Mouse (Mus musculus) embryonic facial prominence, embryonic 11.5 days (tissue): Measurements from ENCODE around the gene Phlpp1. TPM values are rescaled to one million over a fixed set of nuclear protein-coding genes. Genes with fewer than 3 reads are reported as not detected.
"Not testable (repeated sequence)": the region's sequence is repeated elsewhere in the genome, so short reads cannot be mapped to it uniquely, and the experiment has no call there.

Experiments
- ATAC-seq: fragments of 200-750 bp; cut with Nextera tagmentation; replicated peaks from 2 replicates; pipeline ENCODE4 v1.8.0; 2017; ENCODE audit warnings: low read depth; ENCODE audit not compliant: insufficient number of reproducible peaks, low FRiP score, low TSS enrichment
- DNase-seq: peaks from one replicate; pipeline ENCODE4 v3.0.0-alpha.2; 2015; ENCODE audit warnings: low spot score
- H3K27ac ChIP-seq: fragments of 300-500 bp; sonication (generic); replicated peaks from 2 replicates; pipeline ENCODE4 v1.5.1; 2014; ENCODE audit warnings: mild to moderate bottlenecking, low read depth, low read length, control low read depth
- H3K27me3 ChIP-seq: fragments of 300-500 bp; sonication (generic); 2 replicates; pipeline ENCODE4 v1.6.1; 2014; ENCODE audit warnings: mild to moderate bottlenecking, low read length, moderate library complexity, mixed read lengths; ENCODE audit not compliant: control insufficient read depth, insufficient read depth
- H3K36me3 ChIP-seq: fragments of 300-500 bp; sonication (generic); replicated peaks from 2 replicates; pipeline ENCODE4 v1.6.1; 2014; ENCODE audit warnings: low read depth, mild to moderate bottlenecking, low read length, moderate library complexity, mixed read lengths; ENCODE audit not compliant: control insufficient read depth, insufficient read depth
- H3K4me1 ChIP-seq: fragments of 300-500 bp; sonication (generic); 2 replicates; pipeline ENCODE4 v1.6.1; 2014; ENCODE audit warnings: low read length, mixed read lengths; ENCODE audit not compliant: control insufficient read depth, insufficient read depth
- H3K4me2 ChIP-seq: fragments of 300-500 bp; sonication (generic); 2 replicates; pipeline ENCODE4 v1.6.1; 2014; ENCODE audit warnings: low read depth, mild to moderate bottlenecking, control low read depth, low read length, moderate library complexity
- H3K4me3 ChIP-seq: fragments of 300-500 bp; sonication (generic); 2 replicates; pipeline ENCODE4 v1.5.1; 2014; ENCODE audit warnings: low read depth, low read length, control low read depth
- H3K9ac ChIP-seq: fragments of 300-500 bp; sonication (generic); replicated peaks from 2 replicates; pipeline ENCODE4 v1.6.1; 2014; ENCODE audit warnings: mild to moderate bottlenecking, control low read depth, low read length
- H3K9me3 ChIP-seq: fragments of 300-500 bp; sonication (generic); replicated peaks from 2 replicates; pipeline ENCODE4 v1.6.1; 2016; ENCODE audit warnings: mild to moderate bottlenecking, low read length, inconsistent platforms, mixed read lengths; ENCODE audit not compliant: control insufficient read depth
- WGBS: fragments of 180-500 bp; shearing (Covaris S2); extraction: QIAGEN DNeasy Blood & Tissue Kit; methylation state at CpG from one replicate; pipeline ENCODE4 v1.1.7; 2014; 5-methylcytosine and 5-hydroxymethylcytosine counted together
- polyA plus RNA-seq: library from polyadenylated mRNA; unstranded; fragments of >200 nt; fragmentation: Nextera tagmentation; extraction: Ambion mirVana; gene quantifications from 2 replicates; pipeline ENCODE4 v1.2.1, GENCODE M21; 2014

Phlpp1 gene
- polyA plus RNA-seq, 1 experiment from 2014 or later = 3.8 TPM

DNA sequence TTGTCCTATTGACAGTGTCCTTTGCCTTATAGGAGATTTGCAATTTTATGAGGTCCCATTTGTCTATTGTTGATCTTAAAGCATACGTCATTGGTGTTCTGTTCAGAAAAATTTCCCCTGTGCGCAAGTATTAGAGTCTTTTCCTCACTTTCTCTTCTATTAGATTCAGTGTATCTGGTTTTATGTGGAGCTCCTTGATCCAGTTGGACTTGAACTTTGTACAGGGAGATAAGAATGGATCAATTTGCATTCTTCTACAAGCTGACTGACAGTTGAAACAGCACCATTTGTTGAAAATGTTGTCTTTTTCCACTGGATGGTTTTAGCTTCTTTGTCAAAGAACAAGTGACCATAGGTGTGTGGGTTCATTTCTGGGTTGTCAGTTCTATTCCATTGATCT is 140.3 kb downstream of the Phlpp1 start:
- H3K4me2 ChIP-seq, H3K27me3 ChIP-seq, ATAC-seq, H3K27ac ChIP-seq, H3K9ac ChIP-seq, H3K36me3 ChIP-seq, H3K9me3 ChIP-seq, H3K4me1 ChIP-seq, DNase-seq, H3K4me3 ChIP-seq: not testable (repeated sequence)
- WGBS = 89% methylated on average over 2 of the region's 2 CpGs

DNA sequence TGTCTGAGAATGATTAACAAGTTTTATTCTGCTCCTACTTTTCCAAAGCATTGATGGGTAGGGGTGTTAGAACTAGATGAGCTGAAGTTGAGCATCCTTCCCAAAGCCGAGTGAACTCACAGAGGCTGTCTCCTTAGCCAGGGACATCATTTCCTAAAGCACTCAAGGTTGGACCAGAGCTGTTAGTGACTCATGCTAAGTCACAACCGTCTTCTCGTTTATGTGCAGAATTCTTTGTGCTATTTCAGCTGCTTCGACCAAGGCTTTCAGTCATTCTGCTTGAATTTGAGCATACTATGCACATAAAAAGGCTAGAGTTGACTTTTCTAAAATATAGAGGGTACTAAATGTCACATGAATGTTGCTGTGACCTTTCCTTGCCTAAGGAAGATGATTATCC is 142.9 kb downstream of the Phlpp1 start:
- Histone ChIP-seq H3K36me3 (no peaks in the 10 kb centered on the region), H3K27ac (no peak overlapping the region), H3K9ac (no peak overlapping the region), H3K4me3 (no peak overlapping the region), H3K27me3 (no peaks in the 10 kb centered on the region), H3K4me1 (no peaks in the 10 kb centered on the region), H3K4me2 (no peak overlapping the region), H3K9me3 (no peaks in the 10 kb centered on the region)
- ATAC-seq (no peak), DNase-seq (no peak)
- WGBS = 93% methylated on average over 4 of the region's 4 CpGs

DNA sequence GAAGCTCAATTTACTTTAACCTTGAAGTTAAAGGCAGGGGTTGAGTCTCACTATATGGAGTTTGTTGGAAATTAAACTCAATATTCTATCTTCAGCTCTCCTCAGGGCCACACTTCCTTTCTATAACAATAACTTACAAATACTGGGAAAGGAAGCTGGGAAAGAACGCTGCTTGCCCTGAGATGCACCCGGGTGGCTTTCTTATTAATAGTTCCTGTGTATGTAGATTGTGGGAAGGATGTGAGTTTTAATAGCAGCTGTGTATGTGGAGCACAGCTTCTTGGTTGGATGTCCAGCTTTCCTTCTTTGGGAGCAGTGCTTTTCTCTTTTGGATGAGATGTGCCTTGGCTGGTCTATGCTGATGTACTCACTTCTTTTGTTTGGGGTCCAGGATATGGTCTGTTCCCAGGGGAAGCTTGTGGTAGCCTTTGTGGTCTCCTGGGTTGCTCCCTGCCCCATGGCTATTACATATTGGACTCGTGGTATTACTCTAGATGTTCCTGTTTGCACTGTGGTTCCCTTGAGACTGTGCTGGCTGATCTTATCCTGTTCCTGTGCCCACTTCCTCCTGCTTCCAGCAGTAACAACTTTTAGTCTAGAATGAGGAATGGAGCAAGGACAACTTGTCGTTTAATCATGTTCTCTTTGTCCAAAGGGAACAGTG is 145.2 kb downstream of the Phlpp1 start:
- no peak for ATAC-seq
- Histone ChIP-seq H3K4me2 (no peak overlapping the region), H3K4me3 (no peak overlapping the region), H3K27me3 (no peaks in the 10 kb centered on the region), H3K36me3 (no peaks in the 10 kb centered on the region), H3K9me3 (no peaks in the 10 kb centered on the region), H3K4me1 (no peaks in the 10 kb centered on the region), H3K9ac (no peak overlapping the region), H3K27ac (no peak overlapping the region)
- no peak for DNase-seq
- 72% methylated on average over 4 of the region's 4 CpGs for WGBS

DNA sequence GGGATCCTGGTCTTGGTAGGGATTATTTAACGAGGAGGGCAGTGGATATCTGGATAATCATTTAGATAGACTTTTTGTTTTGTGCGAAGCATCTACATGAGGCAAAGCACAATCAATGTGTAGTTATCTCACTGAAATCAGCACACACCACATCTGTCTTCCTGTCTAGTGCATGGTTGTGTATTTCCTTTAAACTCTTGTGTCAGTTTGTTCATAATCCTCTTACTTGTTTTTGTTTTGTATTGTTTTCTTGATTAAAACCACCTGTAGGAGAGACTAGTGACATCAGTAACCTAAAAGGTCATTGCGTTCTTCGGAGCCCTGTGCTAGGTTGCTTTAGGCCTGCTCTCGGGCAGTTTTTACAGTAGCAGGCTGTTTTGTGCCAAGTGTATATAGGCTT is 146.8 kb downstream of the Phlpp1 start:
- H3K4me1 ChIP-seq = no peaks in the 10 kb centered on the region
- no peak for DNase-seq
- H3K4me2 ChIP-seq = no peak overlapping the region
- no peak overlapping the region for H3K9ac ChIP-seq
- WGBS = 74% methylated on average over 5 of the region's 5 CpGs
- H3K36me3 ChIP-seq = no peaks in the 10 kb centered on the region
- ATAC-seq = no peak
- H3K27ac ChIP-seq = no peak overlapping the region
- no peak overlapping the region for H3K4me3 ChIP-seq
- no peaks in the 10 kb centered on the region for H3K9me3 ChIP-seq
- H3K27me3 ChIP-seq = no peaks in the 10 kb centered on the region

DNA sequence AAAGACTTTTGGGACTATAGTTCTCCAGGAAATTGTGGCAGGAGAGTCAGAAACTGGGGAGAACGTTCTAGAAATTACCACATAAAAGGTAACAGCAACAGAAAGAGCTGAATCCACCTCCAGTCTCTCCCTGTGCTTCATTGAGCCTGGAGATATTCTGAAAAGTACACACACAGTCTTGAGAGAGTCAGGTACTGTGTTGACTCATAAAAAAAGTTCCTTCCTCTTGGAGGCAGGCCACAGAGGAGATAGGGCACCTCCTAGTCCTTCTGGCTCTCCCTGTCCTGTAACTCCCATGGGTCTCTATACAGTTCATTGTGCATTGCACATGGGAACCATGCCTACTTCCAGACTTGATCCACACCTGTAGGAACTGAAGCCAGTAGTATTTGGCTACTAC is 149.0 kb downstream of the Phlpp1 start:
- Histone ChIP-seq H3K4me3 (no peak overlapping the region), H3K9ac (no peak overlapping the region), H3K9me3 (no peaks in the 10 kb centered on the region), H3K4me1 (no peaks in the 10 kb centered on the region), H3K27ac (no peak overlapping the region), H3K36me3 (no peaks in the 10 kb centered on the region), H3K4me2 (no peak overlapping the region), H3K27me3 (no peaks in the 10 kb centered on the region)
- ATAC-seq (no peak), DNase-seq (no peak)
- 90% methylated on average over 1 of the region's 1 CpGs for WGBS

DNA sequence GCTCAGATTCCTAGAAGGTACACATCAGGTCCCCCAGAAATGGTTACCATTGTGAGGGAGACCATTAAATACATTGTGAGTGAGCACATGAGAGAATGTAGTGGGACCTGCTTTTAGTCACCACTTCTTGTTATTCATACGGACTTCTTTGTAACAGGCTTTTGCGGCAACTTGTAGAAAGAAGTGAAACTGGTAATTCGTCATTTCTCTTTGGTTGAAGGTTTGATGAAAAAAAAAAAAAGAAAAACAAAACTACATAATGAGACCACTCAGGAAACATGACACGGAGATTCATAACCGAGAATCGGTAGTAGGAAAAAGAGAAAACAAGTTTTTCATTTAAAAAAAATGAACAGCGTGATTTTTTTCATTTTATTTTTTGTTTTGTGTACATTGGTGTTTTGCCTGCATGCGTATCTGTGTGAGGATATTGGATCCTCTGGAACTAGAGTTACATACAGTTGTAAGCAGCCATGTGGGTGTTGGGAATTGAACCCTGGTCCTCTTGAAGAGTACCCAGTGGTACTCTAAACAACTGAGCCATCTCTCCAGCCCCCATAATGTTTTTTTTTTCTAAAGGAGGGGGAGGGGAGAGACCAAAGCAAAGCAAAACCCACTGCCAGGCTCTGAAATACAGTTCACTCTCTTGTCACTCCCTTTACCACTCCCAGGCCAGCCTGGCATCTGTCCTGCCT is 150.0 kb downstream of the Phlpp1 start:
- Histone ChIP-seq H3K27ac (no peak overlapping the region), H3K4me2 (no peak overlapping the region), H3K4me1 (no peaks in the 10 kb centered on the region), H3K9ac (no peak overlapping the region), H3K27me3 (no peaks in the 10 kb centered on the region), H3K9me3 (no peaks in the 10 kb centered on the region), H3K4me3 (no peak overlapping the region), H3K36me3 (no peaks in the 10 kb centered on the region)
- ATAC-seq (no peak), DNase-seq (no peak)
- 88% methylated on average over 8 of the region's 8 CpGs for WGBS

DNA sequence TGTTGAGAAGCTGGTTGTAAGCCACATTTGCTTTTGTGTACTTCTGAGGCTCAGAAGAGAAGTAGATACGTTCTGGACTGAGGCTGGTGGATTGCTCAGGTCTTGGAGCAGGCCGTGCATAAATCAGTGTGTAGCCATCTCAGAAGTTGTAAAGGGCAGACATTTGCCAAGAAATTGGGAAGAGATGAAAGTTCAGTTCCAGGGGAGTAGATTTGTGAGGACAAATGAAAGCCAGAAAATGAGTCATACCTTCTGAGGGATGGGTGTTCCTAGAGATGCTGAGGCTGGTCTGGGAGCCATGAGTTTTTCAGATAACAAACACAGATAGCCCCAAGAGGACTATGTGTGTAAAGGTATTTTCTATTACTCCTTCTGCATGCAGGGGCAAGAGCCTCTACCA is 155.1 kb downstream of the Phlpp1 start:
- no peak overlapping the region for H3K27ac ChIP-seq
- H3K27me3 ChIP-seq = no peaks in the 10 kb centered on the region
- no peak overlapping the region for H3K4me3 ChIP-seq
- no peak for DNase-seq
- ATAC-seq = no peak
- H3K36me3 ChIP-seq = no peaks in the 10 kb centered on the region
- no peak overlapping the region for H3K4me2 ChIP-seq
- no peaks in the 10 kb centered on the region for H3K9me3 ChIP-seq
- no peaks in the 10 kb centered on the region for H3K4me1 ChIP-seq
- WGBS = 86% methylated on average over 2 of the region's 2 CpGs
- H3K9ac ChIP-seq = no peak overlapping the region

DNA sequence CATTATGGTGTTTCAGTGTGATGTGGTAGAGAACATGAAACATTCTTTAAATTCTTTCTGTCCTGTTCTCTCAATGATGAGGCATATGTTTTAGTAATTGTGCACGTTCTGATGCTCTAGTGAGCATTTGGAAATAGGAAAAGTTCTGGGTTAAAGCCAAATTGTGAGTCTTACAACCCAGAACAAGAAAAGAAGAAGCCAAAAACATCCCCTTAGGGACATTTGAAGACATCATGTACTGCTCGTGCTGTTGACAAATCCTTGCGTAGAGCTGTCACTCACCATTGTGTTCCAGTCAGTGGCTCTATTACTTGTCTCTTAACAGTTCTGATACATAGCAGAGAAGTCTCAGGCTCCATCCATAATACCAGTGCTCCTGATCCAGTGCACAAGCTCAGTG is 170.5 kb downstream of the Phlpp1 start:
- no peak for ATAC-seq
- Histone ChIP-seq H3K4me2 (no peak overlapping the region), H3K9me3 (no peaks in the 10 kb centered on the region), H3K4me3 (no peak overlapping the region), H3K9ac (no peak overlapping the region), H3K27me3 (no peaks in the 10 kb centered on the region), H3K36me3 (no peaks in the 10 kb centered on the region), H3K27ac (no peak overlapping the region), H3K4me1 (no peaks in the 10 kb centered on the region)
- 88% methylated on average over 3 of the region's 3 CpGs for WGBS
- DNase-seq = no peak
